Comparison of ENCODE assay signal across 14 mouse cellular contexts in genomic region chr11:79140511-79140888, GRCm38 (mm10).
"Had no signal": no experiment of that assay in that cellular context is flagged by ENCODE, and none has a peak within 500 bp of the region (broad histone marks: within the 10 kb centered on the region; RNA-seq: fewer than 3 reads in every experiment).

No protein-coding gene starts in this region.

- H3K27me3 ChIP-seq: kidney, embryonic 15.5 days; limb, embryonic 13.5 days; liver, embryonic 12.5 days had no signal

- DNase-seq: kidney, postnatal 36 days; layer of hippocampus, adult 9-11 months; liver; midbrain, embryonic 14.5 days; thymus, adult 18-20 months; thymus, postnatal 14 days; thymus, postnatal 4 days had no signal

- H3K9me3 ChIP-seq: kidney, embryonic 15.5 days; limb, embryonic 10.5 days; limb, embryonic 13.5 days; liver, embryonic 12.5 days; liver, embryonic 15.5 days had no signal

- H3K9ac ChIP-seq: kidney, embryonic 15.5 days; liver, embryonic 12.5 days; liver, embryonic 15.5 days had no signal

- ATAC-seq: liver, embryonic 12.5 days had no signal

- H3K27ac ChIP-seq: kidney, embryonic 15.5 days; liver, embryonic 15.5 days; macrophage had no signal

- H3K4me2 ChIP-seq: kidney, embryonic 15.5 days; liver, embryonic 12.5 days; liver, embryonic 15.5 days; midbrain, embryonic 11.5 days had no signal

- H3K36me3 ChIP-seq: kidney, embryonic 15.5 days; limb, embryonic 10.5 days; limb, embryonic 13.5 days; liver, embryonic 12.5 days; liver, embryonic 15.5 days had no signal

- H3K4me3 ChIP-seq: kidney, embryonic 15.5 days; limb, embryonic 13.5 days; liver, embryonic 12.5 days; liver, embryonic 15.5 days had no signal
